Mouse (Mus musculus): ENCODE data around the gene Mnt.

GRCm38 (mm10) chr11:74830256-74831161 lies at the start of gene Mnt:
- 0 out of 2 replicates have a peak, but pooled peaks have one; percentile 11 for TF ChIP-seq CTCF (IDR thresholded peaks at IDR 0.05; ENCODE audit: borderline replicate concordance, control insufficient read depth, extremely low read depth, insufficient read depth, low read length, poor library complexity)
- TF ChIP-seq POLR2A (IDR thresholded peaks at IDR 0.05; ENCODE audit: control insufficient read depth, extremely low read depth, insufficient read depth, low read length, poor library complexity), result peak; percentile 32; the same call in 1 of the 2 replicates
